Mouse (Mus musculus) MEL (cell line): ENCODE measurements at regions not wholly inside any gene's neighbourhood (a gene's known extent, or its start where the extent isn't known, plus 50 kb on each side); places are given as distances from the start of the nearest gene placed in this dataset.

Experiments
- DNase-seq: peaks from one replicate; pipeline ENCODE4 v3.0.0; 2011; ENCODE audit warnings: low read depth, low spot score
- H3K27ac ChIP-seq: 2 replicates; pipeline ENCODE4 v1.5.1; 2012; ENCODE audit warnings: low read depth, mild to moderate bottlenecking, control low read depth, low read length, moderate library complexity; ENCODE audit not compliant: control insufficient read depth
- H3K27me3 ChIP-seq, 2 experiments: fragments of 150-350 bp in 1 of 2; sonication (generic) in 1 of 2; 2 replicates each; pipeline ENCODE4 v1.6.1; 2012; ENCODE audit warnings: low read length in 2 of 2, mild to moderate bottlenecking in 2 of 2, improper control_type of control experiment in 1 of 2, moderate library complexity in 1 of 2; ENCODE audit not compliant: insufficient read depth in 2 of 2, control insufficient read depth in 1 of 2
- H3K36me3 ChIP-seq, 2 experiments: 2 replicates each; pipeline ENCODE4 v1.6.1; 2012 to 2014; ENCODE audit warnings: low read length in 2 of 2, improper control_type of control experiment in 1 of 2, inconsistent platforms in 1 of 2, mild to moderate bottlenecking in 1 of 2; ENCODE audit not compliant: insufficient read depth in 2 of 2, control insufficient read depth in 1 of 2
- H3K4me1 ChIP-seq, 2 experiments: fragments of 150-350 bp in 1 of 2; sonication (generic) in 1 of 2; 2 replicates each; pipeline ENCODE4 v1.6.1; 2012; ENCODE audit warnings: low read length in 2 of 2, improper control_type of control experiment in 1 of 2, mild to moderate bottlenecking in 1 of 2; ENCODE audit not compliant: insufficient read depth in 2 of 2, control insufficient read depth in 1 of 2
- H3K4me3 ChIP-seq, 2 experiments: fragments of 150-350 bp in 1 of 2; sonication (generic) in 1 of 2; 2 replicates each; pipeline ENCODE4 v1.5.1; 2012; ENCODE audit warnings: low read depth in 2 of 2, low read length in 2 of 2, mild to moderate bottlenecking in 2 of 2, moderate library complexity in 2 of 2, control low read depth in 1 of 2, improper control_type of control experiment in 1 of 2; ENCODE audit not compliant: control insufficient read depth in 1 of 2, insufficient read depth in 1 of 2
- H3K79me2 ChIP-seq: 2 replicates; pipeline ENCODE4 v1.6.1; 2012; ENCODE audit warnings: mild to moderate bottlenecking, low read length, moderate library complexity; ENCODE audit not compliant: control insufficient read depth, poor library complexity, insufficient read depth
- H3K9ac ChIP-seq: 2 replicates; pipeline ENCODE4 v1.6.1; 2012; ENCODE audit warnings: low read depth, mild to moderate bottlenecking, control low read depth, low read length, moderate library complexity; ENCODE audit not compliant: control insufficient read depth, poor library complexity, severe bottlenecking
- H3K9me3 ChIP-seq: fragments of 150-350 bp; sonication (generic); replicated peaks from 2 replicates; pipeline ENCODE4 v1.6.1; 2012; ENCODE audit warnings: mild to moderate bottlenecking, low read length, improper control_type of control experiment, moderate library complexity; ENCODE audit not compliant: insufficient read depth
- CHD1 ChIP-seq: IDR thresholded peaks from 2 replicates; pipeline ENCODE4 v1.6.1; 2012; ENCODE audit warnings: low read depth, mild to moderate bottlenecking, inconsistent platforms, low read length, improper control_type of control experiment
- EP300 ChIP-seq, 2 experiments: IDR thresholded peaks; 2 replicates each; pipeline ENCODE4 v1.6.1; 2011; ENCODE audit warnings: improper control_type of control experiment in 2 of 2, low read length in 2 of 2, low read depth in 1 of 2, mild to moderate bottlenecking in 1 of 2
- ETS1 ChIP-seq: IDR thresholded peaks from 2 replicates; pipeline ENCODE4 v1.6.1; 2012; ENCODE audit warnings: low read depth, mild to moderate bottlenecking, inconsistent platforms, low read length, improper control_type of control experiment, moderate library complexity
- GABPA ChIP-seq: IDR thresholded peaks from 2 replicates; pipeline ENCODE4 v1.6.1; 2012; ENCODE audit warnings: low read depth, mild to moderate bottlenecking, inconsistent platforms, low read length, improper control_type of control experiment, moderate library complexity
- JUND ChIP-seq: IDR thresholded peaks from 2 replicates; pipeline ENCODE4 v1.6.1; 2011; ENCODE audit warnings: low read depth, mild to moderate bottlenecking, improper control_type of control experiment, low read length
- MAX ChIP-seq: IDR thresholded peaks from 2 replicates; pipeline ENCODE4 v1.6.1; 2011; ENCODE audit warnings: low read length, improper control_type of control experiment
- MXI1 ChIP-seq: IDR thresholded peaks from 2 replicates; pipeline ENCODE4 v1.6.1; 2011; ENCODE audit warnings: mild to moderate bottlenecking, low read depth, low read length, improper control_type of control experiment
- MYB ChIP-seq: IDR thresholded peaks from 2 replicates; pipeline ENCODE4 v1.6.1; 2011; ENCODE audit warnings: mild to moderate bottlenecking, low read depth, low read length, improper control_type of control experiment
- MYC ChIP-seq: IDR thresholded peaks from 2 replicates; pipeline ENCODE4 v1.6.1; 2011; ENCODE audit warnings: low read depth, mild to moderate bottlenecking, low read length, improper control_type of control experiment, moderate library complexity
- NRF1 ChIP-seq: IDR thresholded peaks from 2 replicates; pipeline ENCODE4 v1.6.1; 2014; ENCODE audit warnings: low read depth, mild to moderate bottlenecking, inconsistent platforms, low read length, improper control_type of control experiment, moderate library complexity; ENCODE audit not compliant: poor library complexity, insufficient read depth, severe bottlenecking
- POLR2AphosphoS5 ChIP-seq: IDR thresholded peaks from 2 replicates; pipeline ENCODE4 v1.6.1; 2012; ENCODE audit warnings: low read depth, borderline replicate concordance, mild to moderate bottlenecking, inconsistent platforms, low read length, moderate library complexity, mixed read lengths
- RAD21 ChIP-seq: IDR thresholded peaks from 2 replicates; pipeline ENCODE4 v1.6.1; 2011; ENCODE audit warnings: mild to moderate bottlenecking, low read depth, low read length, improper control_type of control experiment
- SIN3A ChIP-seq: IDR thresholded peaks from 2 replicates; pipeline ENCODE4 v1.6.1; 2012; ENCODE audit warnings: low read length, improper control_type of control experiment, inconsistent platforms
- TAL1 ChIP-seq: IDR thresholded peaks from 2 replicates; pipeline ENCODE4 v1.6.1; 2012; ENCODE audit warnings: mild to moderate bottlenecking, inconsistent platforms, low read length, moderate library complexity, mixed read lengths
- TBP ChIP-seq: IDR thresholded peaks from 2 replicates; pipeline ENCODE4 v1.8.0; 2011; ENCODE audit warnings: low read depth, low read length, improper control_type of control experiment
- TCF12 ChIP-seq: IDR thresholded peaks from 2 replicates; pipeline ENCODE4 v1.6.1; 2014; ENCODE audit warnings: low read depth, mild to moderate bottlenecking, inconsistent platforms, low read length, improper control_type of control experiment, moderate library complexity
- UBTF ChIP-seq: IDR thresholded peaks from 2 replicates; pipeline ENCODE4 v1.6.1; 2012; ENCODE audit warnings: low read depth, mild to moderate bottlenecking, inconsistent platforms, low read length, improper control_type of control experiment, moderate library complexity, borderline replicate concordance; ENCODE audit not compliant: insufficient read depth
- USF1 ChIP-seq: IDR thresholded peaks from 2 replicates; pipeline ENCODE4 v1.6.1; 2014; ENCODE audit warnings: low read depth, mild to moderate bottlenecking, inconsistent platforms, low read length, improper control_type of control experiment, moderate library complexity
- USF2 ChIP-seq, 2 experiments: IDR thresholded peaks; 2 replicates each; pipeline ENCODE4 v1.6.1; 2011 to 2012; ENCODE audit warnings: improper control_type of control experiment in 2 of 2, low read length in 2 of 2, borderline replicate concordance in 1 of 2, inconsistent platforms in 1 of 2, low read depth in 1 of 2, mild to moderate bottlenecking in 1 of 2; ENCODE audit not compliant: insufficient read depth in 1 of 2
- ZKSCAN1 ChIP-seq: IDR thresholded peaks from 2 replicates; pipeline ENCODE4 v1.6.1; 2012; ENCODE audit warnings: low read depth, mild to moderate bottlenecking, inconsistent platforms, low read length, improper control_type of control experiment, moderate library complexity

DNA sequence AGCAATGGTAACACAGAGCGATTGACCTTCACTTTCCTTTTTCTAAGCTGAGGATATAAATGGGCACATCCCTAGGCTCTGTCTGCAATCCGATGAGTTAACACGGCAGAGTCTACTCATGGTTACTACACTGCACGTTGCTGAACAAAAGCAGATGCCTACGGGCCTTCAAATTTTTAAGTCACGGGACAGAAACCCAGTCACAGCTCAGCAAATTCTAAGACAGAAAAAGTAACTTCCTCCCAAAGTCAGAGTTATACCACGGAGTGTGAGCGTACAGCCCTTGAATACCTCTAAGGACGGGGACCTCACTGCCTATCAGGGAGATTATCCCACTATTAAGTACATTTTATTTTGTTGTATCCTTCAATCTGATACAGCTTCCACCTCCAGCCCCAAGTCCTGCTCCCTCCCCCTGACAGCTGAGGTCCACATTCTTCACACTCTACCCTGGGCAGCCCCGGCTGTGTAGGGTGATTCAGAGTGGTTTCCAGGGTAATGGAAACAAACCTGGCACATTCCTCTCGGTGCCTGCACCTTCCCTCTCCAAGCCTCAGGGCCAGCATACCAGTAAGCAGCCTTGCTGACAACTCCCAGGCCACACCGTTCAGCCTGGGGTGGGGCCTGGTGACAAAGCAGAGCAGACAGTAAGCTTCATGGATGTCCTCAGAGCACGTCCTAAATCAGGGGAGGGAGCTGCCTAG is 90.2 kb upstream of the Zfp703 start:
- no peak for TF ChIP-seq USF1
- no peaks in the 10 kb centered on the region for H3K27me3 ChIP-seq
- no peak overlapping the region for H3K4me3 ChIP-seq
- DNase-seq = no peak
- no peaks in the 10 kb centered on the region for H3K4me1 ChIP-seq
- H3K9me3 ChIP-seq = no peaks in the 10 kb centered on the region
- no peaks in the 10 kb centered on the region for H3K36me3 ChIP-seq
- no peak overlapping the region for H3K9ac ChIP-seq
- H3K27ac ChIP-seq = no peak overlapping the region
- no peaks in the 10 kb centered on the region for H3K79me2 ChIP-seq

DNA sequence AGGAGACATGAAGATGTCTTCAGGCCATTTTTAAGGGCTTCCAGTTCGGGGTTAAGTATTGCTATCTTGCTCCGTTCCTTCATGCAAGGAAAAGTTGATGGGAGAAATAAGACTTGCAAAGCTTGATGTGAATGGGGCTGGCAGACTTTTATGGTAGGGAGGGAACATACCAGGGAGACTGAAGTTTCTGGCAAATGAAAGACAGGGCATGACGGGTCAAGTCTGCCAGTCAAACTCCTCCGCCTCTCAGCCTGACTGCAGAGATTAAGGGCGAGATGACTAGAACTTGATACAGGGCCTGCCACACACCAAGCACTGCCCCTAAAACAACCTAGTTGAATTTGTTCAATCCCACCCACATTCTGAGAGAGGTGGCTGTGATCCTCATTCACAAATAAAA is 89.6 kb upstream of the Zfp703 start:
- no peak for TF ChIP-seq JUND
- no peak for TF ChIP-seq USF2 (IDR thresholded peaks at IDR 0.05; ENCODE audit: borderline replicate concordance in 1 of 2, insufficient read depth in 1 of 2, low read depth in 1 of 2, low read length in 2 of 2)
- TF ChIP-seq ZKSCAN1 = no peak
- no peak for TF ChIP-seq MYB
- no peak for TF ChIP-seq UBTF
- TF ChIP-seq GABPA = no peak
- TF ChIP-seq MXI1 = no peak
- TF ChIP-seq TAL1 = no peak
- TF ChIP-seq MYC = no peak
- TF ChIP-seq NRF1 = no peak
- TF ChIP-seq POLR2AphosphoS5 = no peak
- TF ChIP-seq TBP = no peak
- no peak for TF ChIP-seq TCF12
- no peak for TF ChIP-seq USF1
- TF ChIP-seq EP300 (IDR thresholded peaks at IDR 0.05; ENCODE audit: low read depth in 1 of 2, low read length in 2 of 2) = no peak
- no peak for TF ChIP-seq RAD21
- no peak for TF ChIP-seq SIN3A
- TF ChIP-seq MAX = no peak
- no peak for TF ChIP-seq ETS1
- no peak for TF ChIP-seq CHD1
- TF ChIP-seq, all 39 proteins: peak for 0
- no peak overlapping the region for H3K4me3 ChIP-seq
- H3K27ac ChIP-seq = no peak overlapping the region
- DNase-seq = no peak
- H3K9ac ChIP-seq = no peak overlapping the region
- no peaks in the 10 kb centered on the region for H3K79me2 ChIP-seq
- H3K4me1 ChIP-seq = no peaks in the 10 kb centered on the region
- no peaks in the 10 kb centered on the region for H3K27me3 ChIP-seq
- H3K9me3 ChIP-seq = no peaks in the 10 kb centered on the region
- no peaks in the 10 kb centered on the region for H3K36me3 ChIP-seq
